Mouse (Mus musculus) G1E (cell line): ENCODE data around the gene Pdpk1.

Source experiments
- CTCF ChIP-seq: IDR thresholded peaks from 2 replicates; pipeline ENCODE4 v1.5.1; 2012; ENCODE audit warnings: low read depth, low read length, inconsistent platforms, mixed read lengths
- GATA1 ChIP-seq: IDR thresholded peaks from 2 replicates; pipeline ENCODE4 v1.6.1; 2012; ENCODE audit warnings: borderline replicate concordance, low read length, inconsistent platforms, mixed read lengths

GRCm38 (mm10) chr17:24170729-24171128 lies 20.0 kb upstream of the Pdpk1 start:
- TF ChIP-seq CTCF (no peak), GATA1 (no peak)
